Mouse (Mus musculus) heart, adult 2 months (tissue): Measurements from ENCODE around the gene Traf3ip1. TPM values are rescaled to one million over a fixed set of nuclear protein-coding genes. Genes with fewer than 3 reads are reported as not detected.
A peak's percentile ranks its signal among the peaks of the same experiment; 100 is the strongest.

Experiments used
- DNase-seq, 2 experiments: peaks; one replicate each; pipeline ENCODE4 v3.0.0; 2021
- H3K27ac ChIP-seq: fragments of 200-600 bp; 2 replicates; pipeline ENCODE4 v1.8.1; 2022
- H3K27me3 ChIP-seq: fragments of 200-500 bp; 2 replicates; pipeline ENCODE4 v1.6.1; 2012; ENCODE audit warnings: mild to moderate bottlenecking, low read length, inconsistent platforms, mixed read lengths; ENCODE audit not compliant: control insufficient read depth, insufficient read depth
- H3K36me3 ChIP-seq: fragments of 200-500 bp; 2 replicates; pipeline ENCODE4 v1.6.1; 2012; ENCODE audit warnings: low read length, inconsistent platforms; ENCODE audit not compliant: control insufficient read depth, insufficient read depth
- H3K4me1 ChIP-seq: fragments of 200-500 bp; 2 replicates; pipeline ENCODE4 v1.6.1; 2011; ENCODE audit warnings: low read length; ENCODE audit not compliant: control insufficient read depth, insufficient read depth
- H3K4me3 ChIP-seq: fragments of 200-600 bp; 2 replicates; pipeline ENCODE4 v1.8.1; 2022
- H3K79me2 ChIP-seq: fragments of 200-500 bp; replicated peaks from 2 replicates; pipeline ENCODE4 v1.6.1; 2012; ENCODE audit warnings: mild to moderate bottlenecking, inconsistent platforms, low read length, moderate library complexity, mixed read lengths; ENCODE audit not compliant: control insufficient read depth, insufficient read depth
- H3K9ac ChIP-seq: fragments of 200-500 bp; 2 replicates; pipeline ENCODE4 v1.6.1; 2012; ENCODE audit warnings: low read depth, mild to moderate bottlenecking, control low read depth, inconsistent platforms, low read length, mixed read lengths
- CTCF ChIP-seq: fragments of 200-600 bp; IDR thresholded peaks from 2 replicates; pipeline ENCODE4 v1.8.1; 2022; ENCODE audit warnings: antibody characterized with exemption, mild to moderate bottlenecking, moderate library complexity
- EP300 ChIP-seq: fragments of 200-500 bp; IDR thresholded peaks from 2 replicates; pipeline ENCODE4 v1.6.1; 2011; ENCODE audit warnings: low read depth, low read length, control low read depth; ENCODE audit not compliant: insufficient read depth
- POLR2A ChIP-seq: fragments of 200-500 bp; IDR thresholded peaks from 2 replicates; pipeline ENCODE4 v1.6.1; 2011; ENCODE audit warnings: mild to moderate bottlenecking, low read depth, low read length, control low read depth; ENCODE audit not compliant: insufficient read depth
- WGBS: fragments of 180-500 bp; shearing (Covaris S2); methylation state at CpG from one replicate; pipeline ENCODE4 v1.1.7; 2018; 5-methylcytosine and 5-hydroxymethylcytosine counted together
- intact Hi-C: fragments of 180-260 bp; cut with DNase I; formaldehyde crosslinking; loops from one replicate; pipeline ENCODE4 v1.15.1; 2025
- long read RNA-seq: library from polyadenylated mRNA; stranded (forward); transcript quantifications from one replicate; pipeline ENCODE4 v2.0.0, GENCODE M21; 2021
- polyA plus RNA-seq: library from polyadenylated mRNA; depleted of rRNA; stranded (reverse); fragments of >200 nt; gene quantifications from 2 replicates; pipeline ENCODE4 v1.2.3, GENCODE M21; 2012; rRNA removed
- total RNA-seq, 2 experiments: library from RNA; stranded (reverse); gene quantifications; 2 replicates each; pipeline ENCODE4 v1.2.3; 2021

Gene Traf3ip1
- total RNA-seq (1 to 10 TPM; 5.0 to 5.1 TPM), polyA plus RNA-seq (5.0 and 5.3 TPM in 2 replicates)
- long read RNA-seq, partial matches to known transcripts = 1 of 2 reads
- long read RNA-seq, other reads (novel, unspliced or antisense) = 1 of 2 reads

DNA sequence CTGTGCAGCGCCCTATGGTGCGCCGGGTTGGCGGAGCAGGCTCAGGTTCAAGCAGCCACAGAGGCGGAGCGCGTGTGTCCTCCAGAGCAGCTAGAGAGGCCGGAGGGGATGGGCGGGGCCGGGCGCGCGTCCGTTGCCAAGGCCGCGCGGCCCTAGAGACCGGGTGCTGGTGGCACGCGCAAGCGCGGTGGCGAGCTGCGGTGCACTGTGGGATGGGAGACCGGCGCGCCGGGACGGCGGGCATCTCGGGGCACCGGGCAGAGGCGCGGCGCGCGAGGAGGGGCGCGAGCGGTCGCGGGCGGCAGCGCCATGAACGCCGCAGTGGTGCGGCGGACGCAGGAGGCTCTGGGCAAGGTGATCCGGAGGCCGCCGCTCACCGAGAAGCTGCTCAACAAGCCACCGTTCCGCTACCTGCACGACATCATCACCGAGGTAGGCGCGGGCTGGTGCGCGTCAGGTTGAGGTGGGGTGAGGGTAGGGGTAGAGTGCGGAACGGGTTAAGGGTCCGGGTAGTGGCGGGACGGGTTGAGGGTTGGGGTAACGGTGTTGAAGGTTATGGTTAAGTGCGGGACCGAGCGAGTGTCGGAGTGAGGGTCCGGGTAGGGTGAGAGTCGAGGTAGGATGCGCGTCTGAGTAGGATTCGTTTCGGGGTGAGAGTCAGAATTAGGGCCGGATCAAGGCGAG, at the start of gene Traf3ip1:
Gene Traf3ip1, plus strand, starts transcription at position 191 of the 684 bp plus-strand sequence.
- Histone ChIP-seq H3K4me3 (peak within 1 kb of the TSS; percentile 94), H3K9ac (peak within 1 kb of the TSS; percentile 91), H3K27me3 (no peaks in the 10 kb centered on the region), H3K79me2 (peaks cover 1% of the 10 kb centered on the region; the same call in 1 of the 2 replicates), H3K27ac (peak within 1 kb of the TSS; percentile 29), H3K4me1 (peaks cover 4% of the 10 kb centered on the region), H3K36me3 (no peaks in the 10 kb centered on the region)
- peak; percentile 93 to 95 for DNase-seq
- TF ChIP-seq POLR2A = peak; percentile 50; the same call in 1 of the 2 replicates
- 0 out of 2 replicates have a peak, but pooled peaks have one; percentile 29 for TF ChIP-seq EP300
- TF ChIP-seq CTCF = no peak
- WGBS = under 1% methylated on average over 78 of the region's 79 CpGs
- intact Hi-C loops = no loop called here

DNA sequence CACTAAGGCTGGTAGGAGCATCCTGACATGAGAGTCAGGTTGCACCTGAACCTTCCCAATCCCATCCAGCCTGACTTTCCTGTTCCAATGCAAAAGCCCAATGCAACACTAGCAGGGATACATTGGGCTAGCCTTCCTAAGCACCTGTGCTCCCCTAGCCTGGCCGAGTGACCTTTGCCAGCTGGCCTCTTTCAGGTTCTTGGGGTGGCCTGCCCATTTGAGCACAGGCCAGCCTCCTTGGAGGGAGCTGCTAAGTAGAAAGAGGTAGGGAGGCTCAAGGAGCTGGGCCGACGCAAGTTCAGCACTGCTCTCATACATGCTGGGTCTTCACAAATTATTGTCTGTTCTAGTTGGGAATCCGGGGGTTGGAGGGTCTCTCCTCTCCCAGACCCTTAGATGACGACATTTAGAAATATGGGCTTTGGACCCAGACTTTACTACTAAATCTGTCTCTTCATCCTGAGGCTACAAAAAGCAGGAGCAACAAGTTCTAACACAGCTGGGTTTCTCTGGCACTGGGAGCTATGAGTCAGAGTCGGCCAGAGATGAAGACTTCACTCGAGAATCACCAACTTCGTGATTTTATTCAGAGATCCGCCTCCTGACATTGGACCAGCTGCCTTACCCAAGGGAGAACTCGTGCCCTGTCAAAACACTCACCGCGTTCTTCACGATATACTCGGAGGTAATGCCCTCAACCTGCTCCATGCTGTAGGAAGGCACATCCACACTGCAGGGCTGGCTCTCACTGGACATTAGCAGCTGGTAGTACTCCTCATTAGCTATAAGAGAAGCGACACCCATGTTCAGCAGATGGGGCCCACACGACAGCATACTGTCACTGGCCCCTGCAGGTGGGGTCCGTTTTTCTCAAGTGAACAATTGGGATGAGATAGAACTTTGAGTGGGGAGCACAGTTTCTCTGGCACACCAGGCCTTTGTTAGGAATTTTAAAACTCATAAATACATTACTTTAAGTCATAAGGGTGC, 49.3 kb upstream of the Traf3ip1 start:
- Histone ChIP-seq H3K36me3 (peaks cover 18% of the 10 kb centered on the region), H3K27me3 (no peaks in the 10 kb centered on the region), H3K4me1 (peaks cover 22% of the 10 kb centered on the region), H3K9ac (peak overlapping the region; percentile 5; the same call in 1 of the 2 replicates), H3K79me2 (no peaks in the 10 kb centered on the region), H3K27ac (peak overlapping the region; percentile 83), H3K4me3 (no peak overlapping the region)
- DNase-seq = no peak
- WGBS = 90% methylated on average over 17 of the region's 17 CpGs
- TF ChIP-seq POLR2A (no peak), EP300 (no peak), CTCF (no peak)
- intact Hi-C loops = no loop called here

GRCm38 (mm10) chr1:91446060-91446459, 48.4 kb upstream of the Traf3ip1 start:
- peaks cover 25% of the 10 kb centered on the region for H3K4me1 ChIP-seq
- no peaks in the 10 kb centered on the region for H3K27me3 ChIP-seq
- WGBS = 10% methylated on average over 8 of the region's 8 CpGs
- peaks cover 18% of the 10 kb centered on the region for H3K36me3 ChIP-seq
- H3K4me3 ChIP-seq = no peak overlapping the region
- DNase-seq = peak; percentile 81 to 89
- intact Hi-C loops = no loop called here
- peak overlapping the region; percentile 83 for H3K27ac ChIP-seq
- peak; percentile 99 for TF ChIP-seq EP300
- peak; percentile 36; the same call in 1 of the 2 replicates for TF ChIP-seq POLR2A
- peak; percentile 24; the same call in 1 of the 2 replicates for TF ChIP-seq CTCF
- peak overlapping the region; percentile 32 for H3K9ac ChIP-seq
- no peaks in the 10 kb centered on the region for H3K79me2 ChIP-seq

DNA sequence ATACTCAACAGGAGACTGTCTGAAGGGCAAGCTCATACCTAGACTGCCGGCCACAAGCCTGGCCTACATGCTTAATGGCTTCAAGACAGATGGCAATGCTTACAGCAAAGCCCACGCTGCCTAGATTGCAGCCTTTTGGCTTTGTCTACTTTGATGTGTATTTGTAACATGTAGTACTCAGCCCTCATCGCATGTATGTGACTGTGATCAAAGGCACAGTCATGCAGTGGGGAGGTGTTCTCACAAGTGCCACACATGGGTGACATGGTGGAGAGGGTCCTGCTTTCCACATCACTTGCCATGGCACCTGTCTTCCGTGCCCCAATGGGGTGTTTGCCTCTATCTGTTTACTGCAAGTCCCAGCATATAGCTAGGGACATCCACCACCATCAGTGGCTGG, 47.9 kb upstream of the Traf3ip1 start:
- peaks cover 25% of the 10 kb centered on the region for H3K4me1 ChIP-seq
- H3K27ac ChIP-seq = peak overlapping the region; percentile 83
- 60% methylated on average over 4 of the region's 4 CpGs for WGBS
- intact Hi-C loops = no loop called here
- H3K9ac ChIP-seq = peak overlapping the region; percentile 32
- DNase-seq = no peak
- peaks cover 18% of the 10 kb centered on the region for H3K36me3 ChIP-seq
- no peaks in the 10 kb centered on the region for H3K27me3 ChIP-seq
- no peak overlapping the region for H3K4me3 ChIP-seq
- no peak for TF ChIP-seq CTCF
- no peak for TF ChIP-seq POLR2A
- no peak for TF ChIP-seq EP300
- no peaks in the 10 kb centered on the region for H3K79me2 ChIP-seq

DNA sequence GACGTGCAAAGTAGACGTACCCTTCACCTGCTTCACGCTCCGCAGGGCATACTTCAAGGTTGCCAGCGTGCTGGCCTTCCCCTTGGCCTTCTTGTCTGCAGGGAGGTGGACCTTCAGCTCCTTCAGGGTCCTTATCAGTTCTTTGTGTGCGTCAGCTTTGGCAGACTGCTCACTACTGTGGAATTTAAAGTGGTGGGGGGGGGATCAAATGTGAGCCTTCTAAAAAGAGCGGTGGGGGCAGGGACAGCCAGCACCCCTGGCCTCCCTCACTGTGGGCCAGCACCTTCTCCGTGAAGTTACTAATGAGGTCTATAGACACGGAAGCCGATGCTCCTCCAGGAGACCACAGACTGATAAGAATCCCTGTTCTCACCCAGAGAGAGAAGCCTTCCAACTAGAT, 45.8 kb upstream of the Traf3ip1 start:
- Histone ChIP-seq H3K36me3 (peaks cover 18% of the 10 kb centered on the region), H3K27ac (peak overlapping the region; percentile 41), H3K9ac (no peak overlapping the region), H3K4me3 (no peak overlapping the region), H3K27me3 (no peaks in the 10 kb centered on the region), H3K4me1 (peaks cover 32% of the 10 kb centered on the region), H3K79me2 (no peaks in the 10 kb centered on the region)
- TF ChIP-seq EP300 = 0 out of 2 replicates have a peak, but pooled peaks have one; percentile 18
- TF ChIP-seq POLR2A = no peak
- no peak for DNase-seq
- intact Hi-C loops = no loop called here
- WGBS = 48% methylated on average over 10 of the region's 10 CpGs
